Mouse (Mus musculus) embryonic facial prominence, embryonic 11.5 days (tissue): ENCODE results near the gene Pofut1. TPM values are rescaled to one million over a fixed set of nuclear protein-coding genes. Genes with fewer than 3 reads are reported as not detected.

Experiments
- ATAC-seq: fragments of 200-750 bp; cut with Nextera tagmentation; replicated peaks from 2 replicates; pipeline ENCODE4 v1.8.0; 2017; ENCODE audit warnings: low read depth; ENCODE audit not compliant: insufficient number of reproducible peaks, low FRiP score, low TSS enrichment
- DNase-seq: peaks from one replicate; pipeline ENCODE4 v3.0.0-alpha.2; 2015; ENCODE audit warnings: low spot score
- H3K27ac ChIP-seq: fragments of 300-500 bp; sonication (generic); replicated peaks from 2 replicates; pipeline ENCODE4 v1.5.1; 2014; ENCODE audit warnings: mild to moderate bottlenecking, low read depth, low read length, control low read depth
- H3K27me3 ChIP-seq: fragments of 300-500 bp; sonication (generic); 2 replicates; pipeline ENCODE4 v1.6.1; 2014; ENCODE audit warnings: mild to moderate bottlenecking, low read length, moderate library complexity, mixed read lengths; ENCODE audit not compliant: control insufficient read depth, insufficient read depth
- H3K36me3 ChIP-seq: fragments of 300-500 bp; sonication (generic); replicated peaks from 2 replicates; pipeline ENCODE4 v1.6.1; 2014; ENCODE audit warnings: low read depth, mild to moderate bottlenecking, low read length, moderate library complexity, mixed read lengths; ENCODE audit not compliant: control insufficient read depth, insufficient read depth
- H3K4me1 ChIP-seq: fragments of 300-500 bp; sonication (generic); 2 replicates; pipeline ENCODE4 v1.6.1; 2014; ENCODE audit warnings: low read length, mixed read lengths; ENCODE audit not compliant: control insufficient read depth, insufficient read depth
- H3K4me2 ChIP-seq: fragments of 300-500 bp; sonication (generic); 2 replicates; pipeline ENCODE4 v1.6.1; 2014; ENCODE audit warnings: low read depth, mild to moderate bottlenecking, control low read depth, low read length, moderate library complexity
- H3K4me3 ChIP-seq: fragments of 300-500 bp; sonication (generic); 2 replicates; pipeline ENCODE4 v1.5.1; 2014; ENCODE audit warnings: low read depth, low read length, control low read depth
- H3K9ac ChIP-seq: fragments of 300-500 bp; sonication (generic); replicated peaks from 2 replicates; pipeline ENCODE4 v1.6.1; 2014; ENCODE audit warnings: mild to moderate bottlenecking, control low read depth, low read length
- H3K9me3 ChIP-seq: fragments of 300-500 bp; sonication (generic); replicated peaks from 2 replicates; pipeline ENCODE4 v1.6.1; 2016; ENCODE audit warnings: mild to moderate bottlenecking, low read length, inconsistent platforms, mixed read lengths; ENCODE audit not compliant: control insufficient read depth
- WGBS: fragments of 180-500 bp; shearing (Covaris S2); extraction: QIAGEN DNeasy Blood & Tissue Kit; methylation state at CpG from one replicate; pipeline ENCODE4 v1.1.7; 2014; 5-methylcytosine and 5-hydroxymethylcytosine counted together
- polyA plus RNA-seq: library from polyadenylated mRNA; unstranded; fragments of >200 nt; fragmentation: Nextera tagmentation; extraction: Ambion mirVana; gene quantifications from 2 replicates; pipeline ENCODE4 v1.2.1, GENCODE M21; 2014

Pofut1 gene
- polyA plus RNA-seq, 1 experiment from 2014 or later: 7.5 TPM

DNA sequence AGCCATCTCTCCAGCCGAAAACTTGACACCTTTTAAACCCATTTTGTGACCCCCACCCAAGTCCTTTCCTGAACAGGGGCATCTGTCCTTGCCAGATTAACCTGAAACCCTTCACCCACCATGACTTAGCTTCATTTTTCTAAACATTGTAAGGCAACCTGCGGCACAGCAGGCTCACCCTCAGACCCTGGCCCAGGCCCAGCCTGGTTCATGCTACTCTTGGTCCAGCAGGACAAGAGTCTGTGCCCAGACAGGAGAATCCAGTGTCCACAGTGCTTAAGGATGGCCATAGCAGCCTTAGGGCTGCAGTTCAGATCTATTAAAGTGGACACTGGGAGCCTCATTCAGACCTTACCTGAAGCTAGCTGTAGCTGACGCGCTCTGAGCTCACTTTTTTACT is 28.0 kb upstream of the Pofut1 start:
- no peak overlapping the region for H3K27ac ChIP-seq
- H3K36me3 ChIP-seq: peaks cover 3% of the 10 kb centered on the region; the same call in 1 of the 2 replicates
- H3K4me2 ChIP-seq: no peak overlapping the region
- no peak overlapping the region for H3K4me3 ChIP-seq
- ATAC-seq: no peak
- no peaks in the 10 kb centered on the region for H3K9me3 ChIP-seq
- no peak for DNase-seq
- H3K4me1 ChIP-seq: no peaks in the 10 kb centered on the region
- no peak overlapping the region for H3K9ac ChIP-seq
- H3K27me3 ChIP-seq: no peaks in the 10 kb centered on the region
- 90% methylated on average over 4 of the region's 4 CpGs for WGBS

DNA sequence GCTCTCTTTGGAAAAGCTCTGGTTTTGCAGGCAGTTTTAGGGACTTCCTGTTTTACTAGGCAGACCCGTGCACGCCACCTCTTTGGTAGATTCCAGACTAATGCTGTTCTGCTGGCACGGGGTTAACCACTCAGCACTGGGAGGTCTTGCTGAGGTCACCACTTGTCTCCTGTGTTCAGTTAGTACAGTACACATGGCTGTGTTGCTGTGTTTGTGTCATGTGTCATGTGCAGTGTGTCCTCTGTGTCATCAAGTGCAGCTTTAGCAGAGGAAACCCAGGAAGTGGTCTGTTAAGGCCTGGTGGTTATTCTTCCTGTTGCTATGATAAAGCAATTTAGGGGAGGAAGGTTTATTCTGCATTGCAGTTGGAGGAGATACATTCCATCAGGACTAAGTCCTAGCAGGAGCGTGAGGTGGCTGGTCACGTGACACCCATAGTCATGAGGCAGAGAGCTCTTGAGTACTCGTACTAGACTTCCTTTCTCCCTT is 26.5 kb upstream of the Pofut1 start:
- Histone ChIP-seq H3K4me3 (no peak overlapping the region), H3K9me3 (no peaks in the 10 kb centered on the region), H3K27me3 (no peaks in the 10 kb centered on the region), H3K36me3 (peaks cover 2% of the 10 kb centered on the region; the same call in 1 of the 2 replicates), H3K27ac (no peak overlapping the region), H3K4me1 (no peaks in the 10 kb centered on the region), H3K9ac (no peak overlapping the region), H3K4me2 (no peak overlapping the region)
- ATAC-seq (no peak), DNase-seq (no peak)
- 54% methylated on average over 6 of the region's 6 CpGs for WGBS

DNA sequence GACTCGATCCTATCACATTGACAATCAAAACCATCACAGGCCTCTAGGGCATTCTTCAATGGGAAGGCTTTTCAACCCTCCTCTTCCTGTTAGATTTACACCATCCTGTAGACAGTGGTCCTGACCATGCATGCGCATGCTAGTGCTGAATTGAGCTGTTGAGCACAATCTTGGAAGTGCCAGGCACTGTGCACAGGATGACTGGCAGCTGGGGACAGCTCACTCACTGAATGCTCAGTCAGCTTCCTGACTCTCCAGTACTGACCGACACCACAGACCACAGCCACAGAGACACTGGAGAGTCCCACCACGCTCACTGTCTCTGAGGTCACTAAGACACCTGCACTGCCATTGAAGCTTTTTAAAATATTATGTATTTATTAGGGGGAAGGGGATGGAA is 25.9 kb upstream of the Pofut1 start:
- Histone ChIP-seq H3K36me3 (no peaks in the 10 kb centered on the region), H3K27me3 (no peaks in the 10 kb centered on the region), H3K4me3 (no peak overlapping the region), H3K4me1 (no peaks in the 10 kb centered on the region), H3K9ac (no peak overlapping the region), H3K4me2 (no peak overlapping the region), H3K27ac (no peak overlapping the region), H3K9me3 (no peaks in the 10 kb centered on the region)
- ATAC-seq: no peak
- DNase-seq: no peak
- WGBS: 68% methylated on average over 4 of the region's 4 CpGs

DNA sequence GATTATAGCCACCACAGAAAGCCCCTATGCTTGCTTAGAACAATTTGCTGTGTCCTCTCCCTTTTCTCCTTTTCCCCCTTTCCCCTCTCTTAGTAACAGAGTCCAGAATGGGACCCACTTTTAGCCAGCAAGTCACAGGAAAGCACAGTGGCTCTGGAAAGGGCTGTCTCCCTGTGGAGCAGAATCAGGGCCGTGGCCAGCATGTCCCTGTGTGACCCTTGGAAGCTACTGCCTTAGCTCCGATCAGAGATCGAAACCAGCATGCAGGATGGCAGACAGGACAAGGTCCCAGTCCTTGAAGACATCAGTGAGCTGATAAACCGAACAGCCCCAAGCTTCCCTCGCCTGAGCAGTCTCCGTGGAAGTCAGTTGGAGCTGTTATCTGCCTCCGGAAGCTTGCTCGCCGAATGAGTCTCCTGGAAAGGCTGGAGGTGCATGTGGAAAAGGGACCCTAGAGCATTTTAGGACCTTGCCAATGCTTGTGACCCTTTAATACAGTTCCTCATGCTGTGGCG is 23.4 kb upstream of the Pofut1 start:
- no peak overlapping the region for H3K9ac ChIP-seq
- WGBS: 81% methylated on average over 10 of the region's 10 CpGs
- no peak overlapping the region for H3K4me2 ChIP-seq
- no peaks in the 10 kb centered on the region for H3K4me1 ChIP-seq
- DNase-seq (no peak), ATAC-seq (no peak)
- H3K27me3 ChIP-seq: no peaks in the 10 kb centered on the region
- no peak overlapping the region for H3K27ac ChIP-seq
- no peaks in the 10 kb centered on the region for H3K36me3 ChIP-seq
- no peaks in the 10 kb centered on the region for H3K9me3 ChIP-seq
- H3K4me3 ChIP-seq: no peak overlapping the region

DNA sequence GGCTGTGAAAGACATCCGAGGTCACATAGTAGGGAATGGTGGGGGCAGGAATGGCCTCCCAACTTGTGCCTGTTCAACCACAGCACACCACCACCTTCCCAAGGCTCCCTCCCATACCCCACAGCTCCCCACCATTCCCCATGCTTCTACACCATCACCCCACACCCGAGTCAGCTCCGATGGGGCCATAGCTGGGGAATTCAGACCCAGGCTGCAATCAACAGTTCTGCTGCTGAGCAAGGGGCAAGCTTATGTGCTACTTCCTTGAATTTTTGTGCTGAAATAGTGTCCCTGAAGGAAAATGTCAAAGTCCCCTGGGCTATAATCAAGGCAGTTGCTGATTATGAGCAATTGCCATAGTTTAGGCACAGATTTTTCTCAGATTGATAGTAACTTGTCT is 22.8 kb upstream of the Pofut1 start:
- no peak for DNase-seq
- H3K27ac ChIP-seq: no peak overlapping the region
- no peak overlapping the region for H3K4me3 ChIP-seq
- H3K27me3 ChIP-seq: no peaks in the 10 kb centered on the region
- no peaks in the 10 kb centered on the region for H3K9me3 ChIP-seq
- no peak overlapping the region for H3K9ac ChIP-seq
- no peaks in the 10 kb centered on the region for H3K36me3 ChIP-seq
- 82% methylated on average over 3 of the region's 3 CpGs for WGBS
- no peak for ATAC-seq
- H3K4me2 ChIP-seq: no peak overlapping the region
- H3K4me1 ChIP-seq: no peaks in the 10 kb centered on the region

DNA sequence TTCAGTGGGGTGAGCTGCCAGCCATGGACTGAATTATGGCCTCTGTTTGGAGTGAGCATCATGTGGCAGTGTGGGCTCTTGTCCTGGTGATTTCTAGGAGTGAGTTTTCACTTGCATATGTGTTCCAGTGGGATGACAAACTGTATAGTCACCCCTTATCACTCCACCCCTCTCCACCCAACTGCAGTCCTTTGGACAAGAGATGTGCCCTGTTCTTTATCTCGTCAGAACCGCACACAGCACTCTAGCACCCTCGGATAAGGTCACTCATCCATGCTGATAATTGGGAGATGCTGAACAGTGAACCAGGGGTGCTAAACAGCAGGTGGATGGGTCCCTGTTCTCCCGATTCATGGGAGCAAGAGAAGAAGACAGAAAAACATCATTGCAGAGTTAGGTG is 19.7 kb upstream of the Pofut1 start:
- Histone ChIP-seq H3K36me3 (no peaks in the 10 kb centered on the region), H3K4me1 (no peaks in the 10 kb centered on the region; the same call in 1 of the 2 replicates), H3K4me2 (no peak overlapping the region), H3K4me3 (no peak overlapping the region), H3K27me3 (no peaks in the 10 kb centered on the region), H3K27ac (no peak overlapping the region), H3K9me3 (no peaks in the 10 kb centered on the region), H3K9ac (no peak overlapping the region)
- ATAC-seq (no peak), DNase-seq (no peak)
- 89% methylated on average over 4 of the region's 4 CpGs for WGBS

DNA sequence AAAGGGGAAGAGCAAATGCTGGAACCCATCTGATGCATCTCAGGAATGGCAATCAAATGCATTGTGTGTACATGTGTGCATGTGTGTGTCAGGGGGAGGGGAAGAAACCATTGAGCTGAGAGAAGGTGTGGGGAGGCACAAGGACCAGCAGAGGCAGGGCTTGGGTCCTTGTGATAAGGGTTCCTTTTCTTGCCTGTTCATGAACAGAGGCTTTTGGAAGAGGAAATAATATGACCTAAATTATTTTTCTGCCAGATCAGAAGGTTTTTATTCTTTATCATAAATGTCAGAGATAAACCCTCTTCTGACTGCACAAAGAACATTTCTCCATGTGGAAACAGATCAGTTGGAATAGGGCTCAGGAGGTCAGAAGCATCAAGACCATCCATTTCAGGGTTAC is 19.2 kb upstream of the Pofut1 start:
- Histone ChIP-seq H3K4me1 (no peaks in the 10 kb centered on the region; the same call in 1 of the 2 replicates), H3K36me3 (no peaks in the 10 kb centered on the region), H3K9ac (no peak overlapping the region), H3K27ac (no peak overlapping the region), H3K4me2 (no peak overlapping the region), H3K4me3 (no peak overlapping the region), H3K9me3 (no peaks in the 10 kb centered on the region), H3K27me3 (no peaks in the 10 kb centered on the region)
- no peak for ATAC-seq
- no peak for DNase-seq

DNA sequence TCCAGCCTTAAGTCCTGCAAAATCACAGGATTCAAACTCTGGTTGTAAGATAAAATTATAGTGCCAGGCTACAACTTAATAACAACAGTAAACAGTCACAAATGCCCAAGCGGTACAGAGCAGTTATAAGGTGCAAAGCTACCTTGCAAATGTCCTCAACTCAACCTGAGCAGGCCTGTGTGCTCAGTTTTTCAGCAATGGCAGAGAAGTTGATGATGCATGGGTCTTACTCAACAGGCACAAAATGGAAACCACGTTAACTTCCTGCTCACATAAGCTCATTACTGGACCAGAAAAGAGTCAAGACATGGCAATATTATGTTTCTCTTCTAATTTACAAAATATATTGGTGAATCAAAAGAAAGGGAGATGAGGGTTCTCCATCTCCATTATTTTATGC is 18.8 kb upstream of the Pofut1 start:
- no peaks in the 10 kb centered on the region for H3K9me3 ChIP-seq
- no peaks in the 10 kb centered on the region for H3K27me3 ChIP-seq
- WGBS: 95% methylated on average over 2 of the region's 2 CpGs
- no peak overlapping the region for H3K4me3 ChIP-seq
- no peak for DNase-seq
- no peak overlapping the region for H3K27ac ChIP-seq
- H3K4me1 ChIP-seq: no peaks in the 10 kb centered on the region; the same call in 1 of the 2 replicates
- no peak overlapping the region for H3K4me2 ChIP-seq
- H3K36me3 ChIP-seq: no peaks in the 10 kb centered on the region
- no peak overlapping the region for H3K9ac ChIP-seq
- no peak for ATAC-seq
